Mouse (Mus musculus): ENCODE results near the gene Trim11. TPM values are rescaled to one million over a fixed set of nuclear protein-coding genes. Genes with fewer than 3 reads are reported as not detected.

The Trim11 gene
- total RNA-seq, 1 experiment from 2014 or later = 107 TPM

DNA sequence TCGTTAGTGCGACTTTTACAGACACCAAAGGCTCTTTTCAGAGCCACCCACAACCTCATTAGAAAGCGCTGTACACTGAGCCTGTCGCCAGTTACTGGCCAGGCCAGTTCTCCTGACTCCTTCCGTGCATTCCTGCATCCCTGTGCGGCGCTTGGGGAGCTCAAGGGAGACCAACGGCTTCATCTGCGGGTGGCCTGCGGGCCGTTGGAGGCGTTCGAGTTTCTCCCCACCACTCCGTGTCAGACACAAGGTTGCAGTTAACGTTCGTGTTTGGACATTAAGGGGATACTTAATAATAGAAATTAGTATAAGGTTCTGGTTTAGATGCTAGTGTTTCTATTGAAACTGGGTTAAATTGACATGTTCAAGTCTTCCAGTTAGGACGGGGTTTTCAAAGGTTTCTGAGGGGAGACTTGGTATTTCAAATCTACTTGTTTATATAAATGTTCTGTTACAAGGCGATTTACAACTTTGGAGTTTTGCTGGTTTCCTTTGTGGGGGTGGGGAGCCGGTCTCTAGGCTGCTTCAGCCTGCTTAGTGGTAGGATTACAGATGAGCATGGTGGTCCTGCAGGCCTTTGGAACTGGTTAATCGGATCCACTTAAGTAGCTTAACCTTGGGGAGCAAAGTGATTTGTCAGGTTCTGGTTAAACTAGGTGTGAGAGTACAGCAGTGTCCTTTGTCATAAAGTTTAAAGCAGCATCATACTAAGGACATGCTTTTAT is 22.6 kb upstream of the Trim11 start:
- peak; percentile 7; the same call in 1 of the 2 replicates for ATAC-seq (ENCODE audit: extremely low read depth, insufficient number of reproducible peaks, low FRiP score, poor library complexity, severe bottlenecking)

DNA sequence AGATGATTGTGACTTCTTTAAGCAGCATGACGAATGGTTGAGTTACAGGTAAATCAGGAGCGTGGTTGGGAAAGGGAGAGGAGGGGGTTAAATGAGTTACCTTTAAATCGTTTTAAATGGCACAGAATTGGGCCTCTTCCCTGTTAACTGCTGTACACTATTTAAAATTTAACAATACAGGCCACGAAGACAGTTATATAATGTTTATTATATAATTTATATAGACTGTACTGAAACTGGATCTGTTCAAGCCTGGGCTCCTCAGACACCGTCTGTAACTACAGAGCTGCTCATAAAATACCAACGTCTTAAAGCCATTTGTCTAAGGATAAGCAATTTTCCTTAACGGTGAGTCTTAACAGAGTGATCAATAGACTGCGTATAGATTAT is 22.0 kb upstream of the Trim11 start:
- no peak for ATAC-seq (ENCODE audit: extremely low read depth, insufficient number of reproducible peaks, low FRiP score, poor library complexity, severe bottlenecking)

DNA sequence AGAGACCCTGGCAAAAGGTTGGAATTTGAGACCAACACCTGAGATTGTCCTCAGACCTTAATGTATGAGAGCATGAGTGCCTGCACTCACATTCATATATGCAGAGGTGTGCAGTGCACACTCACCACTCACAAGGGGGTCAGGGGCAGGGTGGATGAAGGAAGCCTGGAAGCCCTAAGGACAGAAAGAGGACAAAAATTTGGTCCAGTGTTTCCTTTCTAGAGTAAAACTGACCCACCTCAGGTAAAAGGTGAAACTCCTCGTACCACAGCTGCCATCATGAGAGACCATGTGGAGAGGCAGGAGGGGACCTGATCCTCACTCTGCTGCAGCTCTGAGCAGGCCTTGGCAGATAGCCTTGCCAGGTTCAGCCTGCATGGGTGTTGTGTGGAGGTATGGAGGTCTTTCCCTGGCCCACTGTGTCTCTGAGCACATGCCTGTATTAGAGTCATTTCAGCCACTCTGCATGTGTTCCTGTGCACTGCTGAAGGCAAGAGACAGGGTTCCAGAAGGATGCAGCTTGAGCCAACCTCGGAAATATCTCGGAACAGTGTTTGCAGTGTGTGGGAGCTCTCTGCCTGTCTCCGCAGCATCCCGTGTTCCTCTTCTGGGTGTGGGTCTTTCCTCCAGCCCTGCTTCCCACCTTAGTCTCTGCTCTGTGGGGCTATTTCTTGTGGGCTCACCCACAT is 20.5 kb upstream of the Trim11 start:
- no peak for ATAC-seq (ENCODE audit: extremely low read depth, insufficient number of reproducible peaks, low FRiP score, poor library complexity, severe bottlenecking)

DNA sequence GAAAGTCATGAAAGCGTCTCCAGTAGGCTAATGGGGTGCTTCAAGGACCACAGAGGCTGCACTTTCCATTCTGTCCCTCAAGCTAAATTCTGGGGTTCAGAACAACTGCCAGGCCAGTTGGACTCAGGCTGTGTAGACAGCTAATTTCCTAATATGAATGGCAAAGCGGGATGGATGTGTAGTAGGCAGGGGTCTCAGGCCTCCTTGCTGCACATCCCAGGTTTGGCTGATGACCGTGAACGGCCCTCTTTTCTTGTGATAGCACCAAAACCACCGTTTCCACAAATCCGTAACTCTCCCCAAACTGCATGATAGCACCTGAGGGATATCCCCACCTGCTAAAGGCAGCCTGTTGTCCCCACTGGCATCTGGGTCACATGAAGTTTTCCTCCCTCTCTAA is 19.4 kb upstream of the Trim11 start:
- no peak for ATAC-seq (ENCODE audit: extremely low read depth, insufficient number of reproducible peaks, low FRiP score, poor library complexity, severe bottlenecking)

DNA sequence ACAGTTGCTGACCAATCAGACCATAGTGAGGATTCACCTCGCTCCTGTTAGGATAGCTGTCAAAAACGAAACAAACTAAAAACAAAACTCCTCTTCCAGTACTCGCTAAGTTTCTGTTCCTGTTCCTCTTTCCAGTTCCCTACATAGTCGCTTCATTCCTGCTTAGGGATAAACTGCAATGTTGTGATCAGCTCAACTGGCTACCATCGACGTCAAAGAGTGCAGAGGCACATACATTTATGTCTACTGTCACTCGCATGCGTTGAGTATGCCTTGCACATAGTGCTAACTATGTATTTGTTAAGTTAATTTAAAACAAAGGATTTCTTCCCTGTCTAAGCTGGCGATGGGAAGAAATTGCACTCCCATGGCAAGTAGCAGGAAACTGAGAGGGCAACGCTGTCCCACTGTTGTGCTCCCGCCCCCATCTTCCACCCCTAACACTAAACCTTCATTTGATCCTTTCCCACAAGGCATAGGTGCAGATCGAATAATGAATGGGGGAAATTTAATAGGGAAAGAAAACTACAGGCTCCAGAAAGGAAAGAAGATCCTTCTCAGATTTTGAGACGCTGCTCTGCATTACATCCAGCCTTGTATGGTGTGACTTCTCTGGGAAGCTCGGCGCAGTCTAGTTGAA is 18.6 kb upstream of the Trim11 start:
- ATAC-seq (ENCODE audit: extremely low read depth, insufficient number of reproducible peaks, low FRiP score, poor library complexity, severe bottlenecking) = no peak

DNA sequence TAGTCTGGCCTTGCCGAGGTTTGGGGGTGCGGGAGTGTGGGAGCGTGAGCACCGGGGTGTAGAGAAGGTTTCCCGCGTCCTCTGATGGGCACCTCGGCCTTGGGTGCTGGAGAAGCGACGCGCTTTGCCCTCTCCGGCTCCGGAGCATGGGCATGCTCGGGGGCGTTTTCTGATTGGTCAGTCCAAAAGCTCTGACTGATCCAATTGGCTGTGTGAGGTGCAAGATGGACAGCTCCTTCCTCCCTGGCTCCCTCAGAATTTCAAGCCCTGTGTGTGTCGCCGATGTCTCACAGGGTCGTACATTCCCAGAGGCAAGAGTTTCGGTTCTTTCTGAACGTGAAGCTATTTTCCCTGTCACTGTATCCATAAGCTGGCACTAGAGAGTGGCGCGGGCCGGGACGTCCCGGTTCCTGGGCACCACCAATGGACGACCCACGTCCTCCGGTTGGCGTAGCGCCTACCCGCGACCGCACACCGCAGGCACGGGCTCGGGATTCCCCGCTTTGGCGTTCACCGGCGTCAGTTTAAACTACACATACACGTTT is 17.9 kb upstream of the Trim11 start:
- ATAC-seq (ENCODE audit: extremely low read depth, insufficient number of reproducible peaks, low FRiP score, poor library complexity, severe bottlenecking) = peak; percentile 80

DNA sequence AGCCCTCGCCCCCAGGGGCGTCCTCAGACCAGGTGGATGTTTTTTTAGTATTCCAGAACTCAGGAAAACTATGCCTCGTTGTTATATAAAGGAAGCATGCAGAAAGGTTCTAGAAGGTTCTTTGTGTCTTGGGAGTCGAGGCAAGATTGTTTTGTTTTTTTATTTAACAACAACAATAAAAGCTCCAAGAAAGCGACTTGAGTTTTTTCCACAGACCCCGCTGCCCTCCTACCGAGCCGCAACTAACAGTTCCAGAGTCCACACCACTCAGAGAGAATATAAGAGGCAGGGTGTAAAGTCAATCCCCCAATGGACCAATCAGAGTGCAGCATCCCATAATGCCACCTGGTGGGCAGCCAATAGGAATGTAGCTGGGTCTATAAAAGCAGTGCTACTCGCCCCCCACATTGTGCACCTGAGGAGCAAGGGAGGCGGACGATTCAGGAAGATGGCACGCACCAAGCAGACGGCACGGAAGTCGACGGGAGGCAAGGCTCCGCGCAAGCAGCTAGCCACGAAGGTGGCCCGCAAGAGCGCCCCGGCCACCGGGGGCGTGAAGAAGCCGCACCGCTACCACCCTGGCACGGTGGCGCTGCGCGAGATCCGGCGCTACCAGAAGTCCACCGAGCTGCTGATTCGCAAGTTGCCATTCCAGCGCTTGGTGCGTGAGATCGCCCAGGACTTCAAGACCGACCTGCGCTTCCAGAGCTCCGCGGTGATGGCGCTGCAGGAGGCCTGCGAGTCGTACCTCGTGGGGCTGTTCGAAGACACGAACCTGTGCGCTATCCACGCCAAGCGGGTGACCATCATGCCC is 16.3 kb upstream of the Trim11 start:
- no peak for ATAC-seq (ENCODE audit: extremely low read depth, insufficient number of reproducible peaks, low FRiP score, poor library complexity, severe bottlenecking)

DNA sequence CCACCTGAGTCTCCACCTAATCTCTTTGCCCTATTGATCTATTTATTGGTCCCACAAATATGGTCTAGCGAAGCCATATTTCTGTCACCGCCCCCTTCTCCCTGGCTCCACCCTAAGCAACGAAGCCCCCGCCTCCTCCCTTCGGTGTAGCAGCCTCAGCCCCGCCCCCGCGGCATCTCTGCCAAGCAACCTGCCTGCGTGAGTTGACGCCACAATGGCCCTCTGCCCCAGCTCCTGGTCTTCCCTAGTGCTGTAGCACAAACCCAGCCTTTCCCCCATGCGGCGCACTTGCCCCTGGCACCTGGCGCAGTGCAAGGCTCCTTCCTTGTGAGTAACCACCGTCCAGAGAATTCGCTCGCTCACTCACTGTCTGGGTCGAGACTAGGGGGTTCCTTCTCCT is 14.3 kb upstream of the Trim11 start:
- no peak for ATAC-seq (ENCODE audit: extremely low read depth, insufficient number of reproducible peaks, low FRiP score, poor library complexity, severe bottlenecking)

DNA sequence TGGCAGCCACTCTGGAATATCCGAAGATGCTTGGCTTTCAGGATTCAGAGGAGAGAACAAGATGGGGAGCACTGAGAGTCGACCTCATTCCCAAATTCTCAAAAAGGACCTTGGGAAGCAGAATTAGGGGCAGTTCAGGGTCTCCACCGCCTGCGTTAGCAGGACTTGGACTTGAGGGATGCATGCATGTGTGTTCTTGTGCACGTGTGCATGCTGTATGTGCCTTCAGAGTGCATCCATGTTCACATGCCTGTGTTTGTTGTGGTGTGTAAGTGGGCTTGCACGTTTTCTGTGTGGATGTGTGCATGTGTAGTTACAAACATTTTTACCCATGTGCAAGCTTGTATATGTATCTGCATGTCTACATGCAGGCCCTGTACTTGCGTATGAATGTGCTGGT is 13.7 kb upstream of the Trim11 start:
- ATAC-seq (ENCODE audit: extremely low read depth, insufficient number of reproducible peaks, low FRiP score, poor library complexity, severe bottlenecking) = no peak

DNA sequence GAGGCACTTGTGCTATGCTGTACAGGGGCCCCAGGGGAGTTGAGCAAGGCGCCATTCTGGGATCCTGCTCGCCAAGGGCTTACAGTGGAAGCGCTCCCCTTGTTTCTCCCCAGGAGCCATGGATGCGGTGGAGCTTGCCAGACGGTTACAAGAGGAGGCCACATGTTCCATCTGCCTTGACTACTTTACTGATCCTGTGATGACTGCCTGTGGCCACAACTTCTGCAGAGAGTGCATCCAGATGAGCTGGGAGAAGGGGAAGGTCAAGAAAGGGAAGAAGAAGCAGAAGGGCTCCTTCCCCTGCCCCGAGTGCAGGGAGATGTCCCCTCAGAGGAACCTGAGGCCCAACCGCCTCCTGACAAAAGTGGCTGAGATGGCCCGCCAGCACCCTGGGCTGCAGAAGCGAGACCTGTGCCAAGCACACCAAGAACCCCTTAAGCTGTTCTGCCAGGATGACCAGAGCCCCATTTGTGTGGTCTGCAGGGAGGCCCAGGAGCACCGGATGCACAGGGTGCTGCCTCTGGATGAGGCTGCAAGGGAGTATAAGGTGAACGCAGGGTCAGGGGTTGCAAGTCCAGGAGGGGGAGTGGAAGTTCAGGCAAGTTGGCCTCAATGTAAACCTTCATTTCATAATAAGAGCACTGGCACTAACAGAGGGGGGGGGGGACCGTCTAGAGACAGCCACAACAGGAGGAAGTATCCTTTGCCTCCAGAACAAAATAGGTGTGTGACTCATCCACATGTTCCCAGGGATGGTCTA is 12.7 kb upstream of the Trim11 start:
- no peak for ATAC-seq (ENCODE audit: extremely low read depth, insufficient number of reproducible peaks, low FRiP score, poor library complexity, severe bottlenecking)

DNA sequence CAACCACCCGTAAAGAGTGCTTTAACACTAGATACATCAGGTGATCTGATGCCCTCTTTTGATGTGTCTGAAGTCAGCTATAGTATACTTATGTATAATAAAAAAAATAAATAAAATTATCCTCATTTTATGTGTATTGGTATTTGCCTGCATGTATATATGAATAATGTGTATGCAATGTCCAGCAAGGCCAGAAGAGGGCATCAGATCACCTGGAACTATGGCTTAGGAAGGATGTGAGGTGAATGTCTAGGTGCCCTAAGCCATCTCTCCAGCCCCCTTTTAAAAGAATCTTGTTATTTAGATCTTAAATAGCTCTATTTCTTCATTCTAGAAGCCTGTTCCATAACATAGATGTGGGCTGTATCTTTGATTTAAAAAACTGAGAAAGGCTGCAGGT is 10.5 kb upstream of the Trim11 start:
- peak; percentile 69 for ATAC-seq (ENCODE audit: extremely low read depth, insufficient number of reproducible peaks, low FRiP score, poor library complexity, severe bottlenecking)

DNA sequence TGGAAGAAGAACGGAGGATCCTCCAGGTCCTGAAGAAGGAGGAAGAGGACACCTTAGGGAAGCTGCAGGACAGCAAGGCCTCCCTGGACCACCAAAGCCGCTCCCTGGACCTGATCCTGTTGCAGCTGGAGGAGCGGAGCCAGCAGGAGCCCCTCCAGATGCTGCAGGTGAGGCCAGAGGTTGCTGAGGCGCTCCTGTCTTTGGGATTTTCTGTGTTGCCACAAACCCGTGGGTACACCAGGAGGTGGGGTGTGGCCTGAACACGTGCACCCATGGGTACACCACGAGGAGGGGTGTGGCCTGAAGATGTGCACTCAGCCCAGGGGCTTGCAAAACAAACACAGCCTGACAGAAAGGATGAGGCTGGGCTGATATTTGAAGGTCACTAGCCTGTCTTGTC is 9.3 kb upstream of the Trim11 start:
- no peak for ATAC-seq (ENCODE audit: extremely low read depth, insufficient number of reproducible peaks, low FRiP score, poor library complexity, severe bottlenecking)

DNA sequence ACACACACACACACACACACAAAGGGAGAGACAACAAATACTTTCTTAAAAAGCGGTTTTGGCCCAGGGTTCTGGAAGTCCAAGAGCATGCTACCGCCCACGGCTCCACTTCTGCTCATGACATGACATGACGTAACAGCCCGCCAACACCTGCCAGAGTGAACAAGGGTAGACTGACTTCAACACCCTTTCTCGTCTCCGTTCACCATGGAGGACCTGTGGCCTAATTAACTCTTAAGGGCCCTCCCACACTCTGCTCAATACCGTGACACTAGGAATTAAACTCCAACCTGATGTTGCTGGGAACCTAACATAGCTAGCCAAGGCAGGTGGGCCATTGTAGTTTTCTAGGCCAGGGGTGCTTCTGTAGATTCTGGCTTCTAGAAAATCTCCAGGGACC is 8.9 kb upstream of the Trim11 start:
- ATAC-seq (ENCODE audit: extremely low read depth, insufficient number of reproducible peaks, low FRiP score, poor library complexity, severe bottlenecking) = no peak

DNA sequence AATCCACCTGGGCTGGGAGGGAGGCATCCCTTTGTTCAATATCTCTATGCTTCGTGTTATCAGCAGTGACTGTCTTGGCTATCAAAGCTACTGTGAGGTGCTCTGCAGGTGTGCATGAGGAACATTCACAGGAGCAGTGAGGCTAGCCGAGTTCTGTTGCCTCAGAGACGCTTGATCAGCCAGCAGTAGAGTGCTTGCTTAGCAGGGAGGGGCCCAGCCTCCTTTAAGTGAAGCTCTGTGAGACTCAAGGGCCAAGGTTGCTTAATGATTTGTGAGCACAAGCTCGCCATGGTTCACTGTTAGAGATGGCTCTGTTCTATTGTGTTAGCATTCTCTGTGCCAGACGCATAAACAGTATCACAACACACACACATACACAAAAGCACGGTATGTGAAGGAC is 8.2 kb upstream of the Trim11 start:
- no peak for ATAC-seq (ENCODE audit: extremely low read depth, insufficient number of reproducible peaks, low FRiP score, poor library complexity, severe bottlenecking)

DNA sequence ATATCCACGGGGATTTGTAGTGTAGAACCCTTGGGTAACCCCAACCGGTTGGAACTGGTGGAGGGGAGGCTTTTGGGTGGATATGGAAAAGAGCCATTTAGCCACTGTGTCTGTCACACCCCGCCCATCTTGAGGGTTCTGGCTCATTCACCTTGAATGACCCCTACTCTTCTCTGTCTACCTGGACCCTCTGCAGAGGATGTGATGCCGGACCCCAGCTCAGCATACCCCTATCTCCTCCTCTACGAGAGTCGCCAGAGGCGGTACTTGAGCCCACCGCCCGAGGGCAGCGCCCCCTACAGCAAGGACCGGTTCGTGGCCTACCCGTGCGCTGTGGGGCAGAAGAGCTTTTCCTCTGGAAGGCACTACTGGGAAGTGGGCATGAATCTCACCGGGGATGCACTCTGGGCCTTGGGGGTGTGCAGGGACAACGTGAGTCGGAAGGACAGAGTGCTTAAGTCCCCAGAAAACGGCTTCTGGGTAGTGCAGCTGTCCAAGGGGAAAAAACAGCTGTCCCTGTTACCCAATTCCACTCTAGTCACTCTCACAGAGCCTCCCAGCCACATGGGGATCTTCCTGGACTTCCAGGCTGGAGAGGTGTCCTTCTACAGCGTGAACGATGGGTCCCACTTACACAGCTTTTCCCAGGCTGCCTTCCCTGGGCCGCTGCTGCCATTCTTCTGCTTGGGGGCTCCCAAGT is 6.9 kb upstream of the Trim11 start:
- no peak for ATAC-seq (ENCODE audit: extremely low read depth, insufficient number of reproducible peaks, low FRiP score, poor library complexity, severe bottlenecking)

DNA sequence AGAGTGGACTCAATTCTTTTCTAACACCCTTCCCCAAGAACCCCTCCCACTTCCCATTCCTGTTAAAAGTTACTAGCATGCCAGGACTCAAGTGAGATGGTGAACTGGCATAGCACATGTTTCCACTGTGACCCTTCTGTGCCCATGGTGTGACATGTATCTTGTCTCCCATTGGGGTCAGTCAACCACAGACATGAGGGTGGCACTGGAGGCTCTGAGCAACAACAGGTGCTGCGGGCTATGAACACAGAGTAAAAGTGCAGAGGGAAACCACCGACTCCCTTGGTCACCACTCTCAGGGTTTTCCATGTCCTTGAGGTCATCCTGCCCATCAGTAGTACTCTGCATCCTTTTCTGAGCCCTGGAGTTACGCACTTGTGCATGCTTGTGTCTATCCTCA is 6.1 kb upstream of the Trim11 start:
- no peak for ATAC-seq (ENCODE audit: extremely low read depth, insufficient number of reproducible peaks, low FRiP score, poor library complexity, severe bottlenecking)

DNA sequence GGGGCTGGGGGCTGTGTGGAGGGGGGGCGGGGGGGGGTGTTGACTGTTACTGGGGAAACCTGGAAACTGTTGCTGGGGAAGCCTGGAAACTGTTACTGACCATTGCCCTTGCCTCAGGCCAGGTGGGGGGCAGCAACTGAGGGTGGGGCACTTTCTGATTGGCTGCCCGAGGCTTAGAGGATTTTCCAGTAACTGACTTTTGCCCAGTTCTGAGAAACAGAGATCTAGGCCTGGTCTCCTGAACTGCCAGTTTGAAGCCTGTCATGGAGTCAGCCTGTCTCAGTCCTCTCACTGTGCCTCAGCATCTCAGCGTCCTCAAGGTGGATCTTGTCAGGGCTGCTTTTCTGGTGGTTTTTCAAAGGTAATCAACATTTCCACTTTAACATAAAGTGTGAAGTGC is 3.5 kb upstream of the Trim11 start:
- ATAC-seq (ENCODE audit: extremely low read depth, insufficient number of reproducible peaks, low FRiP score, poor library complexity, severe bottlenecking) = no peak

DNA sequence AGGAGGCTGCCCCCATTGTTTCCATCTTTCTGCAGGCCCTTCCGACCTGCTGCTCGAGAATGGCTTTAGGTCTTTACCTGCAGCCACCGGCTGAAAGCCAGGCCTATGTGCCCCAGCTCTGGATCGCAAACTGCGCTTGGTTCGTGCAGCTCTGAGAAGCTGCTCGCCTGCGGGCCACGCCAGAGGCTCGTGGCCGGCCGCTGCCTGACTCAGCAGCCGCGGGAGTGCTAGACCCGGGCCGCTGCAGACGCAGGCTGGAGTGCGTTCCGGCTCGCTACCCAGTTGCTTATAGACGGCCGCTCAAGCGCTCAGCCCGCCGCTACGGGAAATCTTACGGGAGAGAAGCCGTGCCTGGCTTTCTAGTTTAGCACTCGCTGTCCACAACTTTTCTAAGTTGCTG is 743 bp upstream of the Trim11 start:
- no peak for ATAC-seq (ENCODE audit: extremely low read depth, insufficient number of reproducible peaks, low FRiP score, poor library complexity, severe bottlenecking)
